Mouse (Mus musculus) midbrain, embryonic 16.5 days (tissue): ENCODE data around the gene Nxnl1. TPM values are rescaled to one million over a fixed set of nuclear protein-coding genes. Genes with fewer than 3 reads are reported as not detected.

ENCODE experiments used
- ATAC-seq: fragments of 200-750 bp; cut with Nextera tagmentation; 2 replicates; pipeline ENCODE4 v1.8.0; 2017; ENCODE audit warnings: moderate TSS enrichment
- H3K27ac ChIP-seq: fragments of 300-500 bp; sonication (generic); 2 replicates; pipeline ENCODE4 v1.5.1; 2014; ENCODE audit warnings: mild to moderate bottlenecking, low read length, mixed read lengths
- H3K27me3 ChIP-seq: fragments of 300-500 bp; sonication (generic); 2 replicates; pipeline ENCODE4 v1.6.1; 2014; ENCODE audit warnings: low read depth, low read length, mixed read lengths; ENCODE audit not compliant: control insufficient read depth, insufficient read depth
- H3K36me3 ChIP-seq: fragments of 300-500 bp; sonication (generic); 2 replicates; pipeline ENCODE4 v1.6.1; 2014; ENCODE audit warnings: mild to moderate bottlenecking, low read length, moderate library complexity, mixed read lengths; ENCODE audit not compliant: control insufficient read depth, insufficient read depth
- H3K4me1 ChIP-seq: fragments of 300-500 bp; sonication (generic); 2 replicates; pipeline ENCODE4 v1.6.1; 2014; ENCODE audit warnings: mild to moderate bottlenecking, low read length, mixed read lengths; ENCODE audit not compliant: control insufficient read depth, insufficient read depth
- H3K4me2 ChIP-seq: fragments of 300-500 bp; sonication (generic); 2 replicates; pipeline ENCODE4 v1.6.1; 2014; ENCODE audit warnings: mild to moderate bottlenecking, low read length, mixed read lengths
- H3K4me3 ChIP-seq: fragments of 300-500 bp; sonication (generic); 2 replicates; pipeline ENCODE4 v1.5.1; 2014; ENCODE audit warnings: low read depth, mild to moderate bottlenecking, low read length, moderate library complexity, mixed read lengths
- H3K9ac ChIP-seq: fragments of 300-500 bp; sonication (generic); 2 replicates; pipeline ENCODE4 v1.6.1; 2014; ENCODE audit warnings: low read depth, low read length, mixed read lengths
- H3K9me3 ChIP-seq: fragments of 300-500 bp; sonication (generic); replicated peaks from 2 replicates; pipeline ENCODE4 v1.6.1; 2014; ENCODE audit warnings: mild to moderate bottlenecking, low read length, mixed read lengths; ENCODE audit not compliant: control insufficient read depth, poor library complexity, severe bottlenecking
- WGBS: fragments of 180-500 bp; shearing (Covaris S2); extraction: QIAGEN DNeasy Blood & Tissue Kit; methylation state at CpG from one replicate; pipeline ENCODE4 v1.1.7; 2014; 5-methylcytosine and 5-hydroxymethylcytosine counted together
- polyA plus RNA-seq: library from polyadenylated mRNA; unstranded; fragments of >200 nt; fragmentation: Nextera tagmentation; extraction: Ambion mirVana; gene quantifications from 2 replicates; pipeline ENCODE4 v1.2.1, GENCODE M21; 2015

Nxnl1 gene
- polyA plus RNA-seq, 1 experiment from 2014 or later, result not detected

DNA sequence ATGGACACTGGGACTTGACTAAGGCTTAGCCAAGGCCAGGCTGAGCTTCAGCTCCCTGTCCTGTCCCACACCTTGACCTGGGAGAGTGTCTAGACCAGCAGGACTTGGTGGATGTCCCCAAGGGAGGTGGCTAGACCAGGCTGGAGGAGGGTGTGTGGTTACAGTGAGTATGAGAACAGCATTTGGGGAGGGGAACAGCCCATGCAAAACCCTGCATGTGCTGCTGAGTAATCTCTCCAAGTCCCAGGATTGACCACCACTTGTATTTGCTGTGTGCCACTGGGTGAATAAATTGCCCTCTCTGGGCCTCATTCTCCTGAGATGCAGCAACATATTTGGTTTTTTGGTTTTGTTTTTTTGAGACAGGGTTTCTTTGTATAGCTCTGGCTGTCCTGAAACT lies 32.0 kb upstream of the Nxnl1 start:
- no peak for ATAC-seq

GRCm38 (mm10) chr8:71597451-71597850 lies 31.1 kb upstream of the Nxnl1 start, which contains the start of gene Fam129c:
Gene Fam129c (plus strand): TSS chr8:71597648.
- Histone ChIP-seq H3K4me3 (no peak within 1 kb of the TSS), H3K36me3 (no peaks in the 10 kb centered on the region), H3K27ac (no peak within 1 kb of the TSS), H3K9me3 (no peaks in the 10 kb centered on the region), H3K9ac (no peak within 1 kb of the TSS), H3K27me3 (peaks cover 19% of the 10 kb centered on the region), H3K4me1 (peaks cover 17% of the 10 kb centered on the region), H3K4me2 (no peak within 1 kb of the TSS)
- no peak for ATAC-seq
- 72% methylated on average over 3 of the region's 3 CpGs for WGBS

More for the DNA sequence above, 32.0 kb upstream of the Nxnl1 start:
- peaks cover 28% of the 10 kb centered on the region for H3K27me3 ChIP-seq
- H3K9ac ChIP-seq, result no peak overlapping the region
- no peaks in the 10 kb centered on the region for H3K9me3 ChIP-seq
- no peaks in the 10 kb centered on the region for H3K36me3 ChIP-seq
- H3K4me2 ChIP-seq, result no peak overlapping the region
- peaks cover 13% of the 10 kb centered on the region; the same call in 1 of the 2 replicates for H3K4me1 ChIP-seq
- H3K4me3 ChIP-seq, result no peak overlapping the region
- H3K27ac ChIP-seq, result no peak overlapping the region

- Histone ChIP-seq H3K27me3 (peaks cover 12% of the 10 kb centered on the region), H3K4me2 (no peak overlapping the region), H3K36me3 (no peaks in the 10 kb centered on the region), H3K4me3 (no peak overlapping the region), H3K4me1 (peaks cover 12% of the 10 kb centered on the region), H3K27ac (no peak overlapping the region), H3K9ac (no peak overlapping the region), H3K9me3 (no peaks in the 10 kb centered on the region)
- WGBS, result 86% methylated on average over 4 of the region's 4 CpGs
- ATAC-seq, result no peak
Observed at GRCm38 (mm10) chr8:71596798-71597197, 30.4 kb upstream of the Nxnl1 start.

- Histone ChIP-seq H3K4me3 (no peak overlapping the region), H3K9me3 (no peaks in the 10 kb centered on the region), H3K4me1 (peaks cover 12% of the 10 kb centered on the region), H3K9ac (no peak overlapping the region), H3K4me2 (no peak overlapping the region), H3K36me3 (no peaks in the 10 kb centered on the region), H3K27me3 (peaks cover 12% of the 10 kb centered on the region), H3K27ac (no peak overlapping the region)
- 62% methylated on average over 6 of the region's 6 CpGs for WGBS
- no peak for ATAC-seq
Observed at GRCm38 (mm10) chr8:71596384-71596783, 30.0 kb upstream of the Nxnl1 start.

DNA sequence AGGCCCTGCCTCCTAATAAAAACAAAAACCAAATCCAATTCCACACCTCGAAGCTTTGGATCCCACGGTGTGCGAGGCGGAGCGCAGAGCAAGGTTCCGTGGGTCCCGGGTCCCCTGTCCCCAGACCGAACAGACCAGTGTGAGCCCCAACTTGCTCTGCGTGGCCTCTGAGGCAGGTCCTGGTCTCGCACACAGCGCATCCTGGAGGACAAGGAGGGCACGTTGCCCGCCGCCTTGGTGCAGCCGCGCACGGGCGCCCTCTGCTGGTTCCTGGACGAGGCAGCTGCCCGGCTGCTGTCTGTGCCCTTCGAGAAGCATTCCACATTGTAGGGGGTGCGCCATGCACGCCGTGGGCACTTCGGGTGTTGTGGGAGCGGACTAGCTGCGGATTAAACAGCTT lies 29.5 kb upstream of the Nxnl1 start:
- H3K9ac ChIP-seq, result no peak overlapping the region
- WGBS, result 9% methylated on average over 27 of the region's 27 CpGs
- 0 out of 2 replicates have a peak, but pooled peaks have one; percentile 2 for ATAC-seq

GRCm38 (mm10) chr8:71594324-71594722 lies 27.9 kb upstream of the Nxnl1 start:
- Histone ChIP-seq H3K27me3 (no peaks in the 10 kb centered on the region), H3K4me2 (no peak overlapping the region), H3K4me1 (peaks cover 21% of the 10 kb centered on the region), H3K4me3 (no peak overlapping the region), H3K36me3 (no peaks in the 10 kb centered on the region), H3K9ac (no peak overlapping the region), H3K27ac (no peak overlapping the region), H3K9me3 (no peaks in the 10 kb centered on the region)
- no peak for ATAC-seq
- 90% methylated on average over 4 of the region's 4 CpGs for WGBS

More for the DNA sequence above, 29.5 kb upstream of the Nxnl1 start:
- H3K4me3 ChIP-seq, result no peak overlapping the region
- H3K27me3 ChIP-seq, result peaks cover 11% of the 10 kb centered on the region
- H3K9me3 ChIP-seq, result no peaks in the 10 kb centered on the region
- no peaks in the 10 kb centered on the region for H3K36me3 ChIP-seq
- peak overlapping the region; percentile 36; the same call in 1 of the 2 replicates for H3K4me2 ChIP-seq
- H3K27ac ChIP-seq, result no peak overlapping the region
- H3K4me1 ChIP-seq, result peaks cover 16% of the 10 kb centered on the region

- Histone ChIP-seq H3K9ac (no peak overlapping the region), H3K36me3 (no peaks in the 10 kb centered on the region), H3K4me1 (peaks cover 21% of the 10 kb centered on the region), H3K27me3 (no peaks in the 10 kb centered on the region), H3K27ac (no peak overlapping the region), H3K4me2 (no peak overlapping the region), H3K9me3 (no peaks in the 10 kb centered on the region), H3K4me3 (no peak overlapping the region)
- ATAC-seq, result no peak
- 91% methylated on average over 8 of the region's 8 CpGs for WGBS
Observed at GRCm38 (mm10) chr8:71593556-71594323, 27.3 kb upstream of the Nxnl1 start.

DNA sequence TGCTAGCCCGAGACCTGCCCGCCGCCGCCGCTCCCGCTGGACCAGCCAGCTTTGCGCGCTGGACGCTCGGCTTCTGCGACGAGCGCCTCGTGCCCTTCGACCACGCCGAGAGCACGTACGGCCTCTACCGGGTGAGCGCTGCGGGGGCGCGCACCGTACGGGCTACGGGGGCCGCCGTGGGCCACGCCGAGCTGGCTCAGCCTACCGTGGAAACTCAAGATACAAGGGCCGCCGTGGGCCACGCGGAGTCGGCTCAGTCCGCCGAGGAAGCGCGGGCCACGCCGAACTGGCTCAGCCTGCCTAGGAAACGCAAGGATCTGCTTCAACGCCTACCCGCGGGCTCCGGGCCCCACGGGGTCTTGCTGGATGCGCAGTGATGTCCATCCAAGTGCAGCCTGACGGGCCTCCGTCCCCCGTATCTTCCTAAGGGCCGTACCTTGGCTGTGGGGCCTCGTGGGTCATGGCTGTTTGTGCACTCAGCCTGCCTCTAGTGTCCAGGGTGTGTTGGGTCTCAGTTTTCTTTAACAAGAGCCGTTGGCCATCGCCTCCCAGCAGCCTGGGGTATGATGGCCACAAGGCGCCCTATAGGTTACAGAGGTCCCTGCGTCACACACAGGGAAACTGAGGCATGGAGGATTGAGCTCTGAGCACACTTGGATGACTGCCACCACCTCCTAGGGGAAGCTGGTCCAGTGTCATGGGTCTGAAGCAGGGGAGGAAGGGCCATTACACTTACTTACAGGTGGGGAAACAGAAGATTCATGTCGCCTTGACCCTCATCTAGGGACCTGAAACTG lies 26.2 kb upstream of the Nxnl1 start:
- H3K9me3 ChIP-seq, result no peaks in the 10 kb centered on the region
- peak overlapping the region; percentile 86 for H3K4me3 ChIP-seq
- H3K27ac ChIP-seq, result peak overlapping the region; percentile 99
- no peaks in the 10 kb centered on the region for H3K36me3 ChIP-seq
- 5% methylated on average over 53 of the region's 60 CpGs for WGBS
- peaks cover 21% of the 10 kb centered on the region for H3K4me1 ChIP-seq
- H3K9ac ChIP-seq, result peak overlapping the region; percentile 97
- H3K27me3 ChIP-seq, result no peaks in the 10 kb centered on the region
- ATAC-seq, result peak; percentile 76
- H3K4me2 ChIP-seq, result peak overlapping the region; percentile 99
